Mouse (Mus musculus) testis, adult 2 months (tissue): ENCODE data around the gene Tmem184b.

Experiments used
- CTCF ChIP-seq: fragments of 200-500 bp; IDR thresholded peaks from 2 replicates; pipeline ENCODE4 v1.5.1; 2012; ENCODE audit warnings: low read depth, mild to moderate bottlenecking, inconsistent platforms, low read length, moderate library complexity; ENCODE audit not compliant: control insufficient read depth, insufficient read depth, insufficient replicate concordance
- POLR2A ChIP-seq: fragments of 200-500 bp; IDR thresholded peaks from 2 replicates; pipeline ENCODE4 v1.6.1; 2012; ENCODE audit warnings: low read depth, mild to moderate bottlenecking, inconsistent platforms, low read length, moderate library complexity; ENCODE audit not compliant: control insufficient read depth

DNA sequence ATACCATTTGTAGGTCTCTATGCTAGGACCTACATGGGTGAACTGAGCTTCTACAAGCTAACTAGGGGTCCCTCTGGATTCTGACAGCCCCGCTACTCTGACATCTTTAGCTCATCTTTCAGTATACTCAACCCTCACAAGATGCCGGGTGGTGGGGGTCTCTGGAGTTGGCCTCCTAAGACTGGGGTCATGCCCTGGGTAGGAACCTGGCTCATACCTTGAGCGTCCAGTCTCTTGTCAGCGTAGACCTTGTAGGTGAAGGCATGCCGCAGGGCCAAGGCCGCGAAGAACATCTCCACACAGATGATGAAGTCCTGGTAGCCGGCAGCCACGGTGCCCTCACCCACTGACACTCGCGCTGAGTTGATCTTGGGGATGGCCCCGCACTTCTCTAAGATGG lies 38.3 kb downstream of the Tmem184b start:
- TF ChIP-seq POLR2A (no peak), CTCF (no peak)
